Mouse (Mus musculus): ENCODE measurements at regions not wholly inside any gene's neighbourhood (a gene's known extent, or its start where the extent isn't known, plus 50 kb on each side); places are given as distances from the start of the nearest gene placed in this dataset.

DNA sequence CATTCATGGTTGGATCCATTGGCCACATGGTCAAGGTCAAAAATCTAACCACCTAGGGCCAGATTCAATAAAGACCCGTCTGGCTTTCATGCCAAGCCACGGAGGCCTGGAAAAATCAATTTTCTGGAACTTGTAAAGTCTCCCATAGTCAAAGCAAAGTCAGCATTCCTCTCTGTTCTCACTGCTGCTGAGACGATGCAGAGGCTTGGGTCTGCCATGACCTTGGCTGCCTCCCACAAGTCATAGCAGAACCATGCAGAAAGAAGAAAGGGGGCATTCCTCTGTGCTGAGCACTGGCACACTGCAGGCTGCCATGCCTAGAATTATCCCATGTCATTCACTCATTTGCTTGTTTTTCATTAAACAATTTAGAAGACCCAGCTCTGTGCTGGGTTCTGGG lies 288.5 kb downstream of the Pax1 start:
- TF ChIP-seq POLR2A (IDR thresholded peaks at IDR 0.05; ENCODE audit: control insufficient read depth, low read depth, low read length) (no peak), CTCF (IDR thresholded peaks at IDR 0.05; ENCODE audit: control insufficient read depth, insufficient read depth, insufficient replicate concordance, low read depth, low read length) (no peak)

Measured in testis, adult 2 months (tissue).